Mouse (Mus musculus) lung, embryonic 16.5 days (tissue): Measurements from ENCODE around the gene Slc25a3. TPM values are rescaled to one million over a fixed set of nuclear protein-coding genes. Genes with fewer than 3 reads are reported as not detected.

Experiments used
- ATAC-seq: fragments of 200-750 bp; cut with Nextera tagmentation; 2 replicates; pipeline ENCODE4 v1.8.0; 2017; ENCODE audit warnings: low read depth, mild to moderate bottlenecking, moderate library complexity
- H3K27ac ChIP-seq: fragments of 300-500 bp; sonication (generic); 2 replicates; pipeline ENCODE4 v1.5.1; 2014; ENCODE audit warnings: mild to moderate bottlenecking, control low read depth, low read length
- H3K27me3 ChIP-seq: fragments of 300-500 bp; sonication (generic); 2 replicates; pipeline ENCODE4 v1.6.1; 2014; ENCODE audit warnings: low read depth, low read length, mixed read lengths; ENCODE audit not compliant: control insufficient read depth, insufficient read depth
- H3K36me3 ChIP-seq: fragments of 300-500 bp; sonication (generic); 2 replicates; pipeline ENCODE4 v1.6.1; 2014; ENCODE audit warnings: low read length; ENCODE audit not compliant: control insufficient read depth, insufficient read depth
- H3K4me1 ChIP-seq: fragments of 300-500 bp; sonication (generic); replicated peaks from 2 replicates; pipeline ENCODE4 v1.6.1; 2014; ENCODE audit warnings: low read length, mixed read lengths; ENCODE audit not compliant: control insufficient read depth, insufficient read depth
- H3K4me2 ChIP-seq: fragments of 300-500 bp; sonication (generic); 2 replicates; pipeline ENCODE4 v1.6.1; 2014; ENCODE audit warnings: low read depth, low read length, control low read depth
- H3K4me3 ChIP-seq: fragments of 300-500 bp; sonication (generic); 2 replicates; pipeline ENCODE4 v1.5.1; 2014; ENCODE audit warnings: mild to moderate bottlenecking, low read length, control low read depth
- H3K9ac ChIP-seq: fragments of 300-500 bp; sonication (generic); 2 replicates; pipeline ENCODE4 v1.6.1; 2014; ENCODE audit warnings: low read length, control low read depth
- H3K9me3 ChIP-seq: fragments of 300-500 bp; sonication (generic); 2 replicates; pipeline ENCODE4 v1.6.1; 2016; ENCODE audit warnings: low read length; ENCODE audit not compliant: control insufficient read depth
- WGBS: fragments of 180-500 bp; shearing (Covaris S2); extraction: QIAGEN DNeasy Blood & Tissue Kit; methylation state at CpG from one replicate; pipeline ENCODE4 v1.1.7; 2014; 5-methylcytosine and 5-hydroxymethylcytosine counted together
- polyA plus RNA-seq: library from polyadenylated mRNA; unstranded; fragments of >200 nt; fragmentation: Nextera tagmentation; extraction: Ambion mirVana; gene quantifications from 2 replicates; pipeline ENCODE4 v1.2.1, GENCODE M21; 2015

Gene Slc25a3
- polyA plus RNA-seq, 1 experiment from 2014 or later, result 406 TPM

- peak overlapping the region; percentile 76 for H3K4me2 ChIP-seq
- H3K9ac ChIP-seq, result peak overlapping the region; percentile 92
- under 1% methylated on average over 26 of the region's 27 CpGs for WGBS
- H3K9me3 ChIP-seq, result no peaks in the 10 kb centered on the region
- peaks cover 14% of the 10 kb centered on the region for H3K36me3 ChIP-seq
- peaks cover 5% of the 10 kb centered on the region for H3K4me1 ChIP-seq
- no peaks in the 10 kb centered on the region for H3K27me3 ChIP-seq
- peak; percentile 19 for ATAC-seq
- peak overlapping the region; percentile 98 for H3K4me3 ChIP-seq
- peak overlapping the region; percentile 86 for H3K27ac ChIP-seq
These were observed 41.8 kb downstream of the Slc25a3 start for GRCm38 (mm10) chr10:91081959-91082507.

- Histone ChIP-seq H3K27ac (no peak overlapping the region), H3K27me3 (no peaks in the 10 kb centered on the region), H3K9ac (no peak overlapping the region), H3K4me2 (no peak overlapping the region; the same call in 1 of the 2 replicates), H3K4me3 (no peak overlapping the region), H3K4me1 (peaks cover 5% of the 10 kb centered on the region), H3K9me3 (no peaks in the 10 kb centered on the region), H3K36me3 (peaks cover 25% of the 10 kb centered on the region)
- no peak for ATAC-seq
- 74% methylated on average over 5 of the region's 5 CpGs for WGBS
These were observed 43.3 kb downstream of the Slc25a3 start for GRCm38 (mm10) chr10:91080540-91080939.

- Histone ChIP-seq H3K9me3 (no peaks in the 10 kb centered on the region), H3K4me2 (no peak overlapping the region), H3K36me3 (peaks cover 32% of the 10 kb centered on the region), H3K4me1 (peaks cover 5% of the 10 kb centered on the region; the same call in 1 of the 2 replicates), H3K4me3 (no peak overlapping the region), H3K27me3 (no peaks in the 10 kb centered on the region), H3K9ac (no peak overlapping the region), H3K27ac (no peak overlapping the region)
- 79% methylated on average over 2 of the region's 2 CpGs for WGBS
- no peak for ATAC-seq
These were observed 47.2 kb downstream of the Slc25a3 start for GRCm38 (mm10) chr10:91076667-91077066.

GRCm38 (mm10) chr10:91073345-91073744 is 50.5 kb downstream of the Slc25a3 start:
- H3K4me2 ChIP-seq, result no peak overlapping the region
- H3K9ac ChIP-seq, result no peak overlapping the region
- no peaks in the 10 kb centered on the region for H3K4me1 ChIP-seq
- no peak overlapping the region for H3K4me3 ChIP-seq
- ATAC-seq, result no peak
- H3K27ac ChIP-seq, result no peak overlapping the region
- H3K27me3 ChIP-seq, result no peaks in the 10 kb centered on the region
- H3K9me3 ChIP-seq, result no peaks in the 10 kb centered on the region
- H3K36me3 ChIP-seq, result peaks cover 29% of the 10 kb centered on the region
- WGBS, result 54% methylated on average over 3 of the region's 3 CpGs

GRCm38 (mm10) chr10:91071768-91072167 is 52.1 kb downstream of the Slc25a3 start:
- no peaks in the 10 kb centered on the region for H3K9me3 ChIP-seq
- H3K36me3 ChIP-seq, result peaks cover 24% of the 10 kb centered on the region
- H3K4me3 ChIP-seq, result no peak overlapping the region
- no peak for ATAC-seq
- H3K27ac ChIP-seq, result no peak overlapping the region
- no peak overlapping the region for H3K9ac ChIP-seq
- H3K27me3 ChIP-seq, result no peaks in the 10 kb centered on the region
- no peaks in the 10 kb centered on the region for H3K4me1 ChIP-seq
- H3K4me2 ChIP-seq, result no peak overlapping the region
- 30% methylated on average over 1 of the region's 1 CpGs for WGBS

Other genes with a start within 250 kb of the Slc25a3 start
- gene Apaf1, start 41.3 kb downstream of the Slc25a3 start, polyA plus RNA-seq, result 13.6 and 16.2 TPM in 2 replicates
- gene Ikbip, start 41.1 kb downstream of the Slc25a3 start, polyA plus RNA-seq, result 42.1 and 43.9 TPM in 2 replicates
- 210 and 220 TPM in 2 replicates for gene Tmpo, start 57.3 kb upstream of the Slc25a3 start, polyA plus RNA-seq